Mouse (Mus musculus): Measurements from ENCODE around the gene Car9.

GRCm38 (mm10) chr4:43506074-43506473, 692 bp upstream of the Car9 start:
- no peak for TF ChIP-seq CTCF (IDR thresholded peaks at IDR 0.05; ENCODE audit: low read depth)
- no peak for TF ChIP-seq EP300 (IDR thresholded peaks at IDR 0.05; ENCODE audit: low read depth)

Data from liver, postnatal 0 days (tissue).